Mouse (Mus musculus): ENCODE results near the gene Dact2. TPM values are rescaled to one million over a fixed set of nuclear protein-coding genes. Genes with fewer than 3 reads are reported as not detected.

The Dact2 gene
- polyA plus RNA-seq, 1 experiment from 2014 or later, result 7.8 TPM

- TF ChIP-seq CTCF (IDR thresholded peaks at IDR 0.05; ENCODE audit: low read depth), result no peak
- Histone ChIP-seq H3K4me2 (replicated peaks; ENCODE audit: low read depth) (no peak overlapping the region), H3K9ac (ENCODE audit: low read depth, low read length) (no peak overlapping the region), H3K27ac (ENCODE audit: low read depth, low read length) (no peak overlapping the region), H3K4me3 (ENCODE audit: low read depth, low read length) (no peak overlapping the region), H3K9me3 (ENCODE audit: control insufficient read depth) (no peaks in the 10 kb centered on the region), H3K27me3 (replicated peaks; ENCODE audit: control insufficient read depth, insufficient read depth, low read length) (peaks cover 10% of the 10 kb centered on the region; the same call in 1 of the 2 replicates), H3K4me1 (replicated peaks; ENCODE audit: control insufficient read depth, insufficient read depth, low read length) (0 out of 2 replicates have a peak, but pooled peaks cover 7% of the 10 kb centered on the region), H3K36me3 (ENCODE audit: control insufficient read depth, insufficient read depth) (no peaks in the 10 kb centered on the region)
- WGBS, result 70% methylated on average over 3 of the region's 3 CpGs
- ATAC-seq, result no peak
These were observed 1.1 kb upstream of the Dact2 start for GRCm38 (mm10) chr17:14205236-14205635.

- no peak for TF ChIP-seq CTCF (IDR thresholded peaks at IDR 0.05; ENCODE audit: low read depth)
- peak overlapping the region; percentile 79 for H3K4me2 ChIP-seq (replicated peaks; ENCODE audit: low read depth)
- ATAC-seq, result peak; percentile 75
- peak overlapping the region; percentile 96 for H3K27ac ChIP-seq (ENCODE audit: low read depth, low read length)
- H3K27me3 ChIP-seq (replicated peaks; ENCODE audit: control insufficient read depth, insufficient read depth, low read length), result peaks cover 10% of the 10 kb centered on the region; the same call in 1 of the 2 replicates
- H3K4me1 ChIP-seq (replicated peaks; ENCODE audit: control insufficient read depth, insufficient read depth, low read length), result 0 out of 2 replicates have a peak, but pooled peaks cover 7% of the 10 kb centered on the region
- peak overlapping the region; percentile 88 for H3K9ac ChIP-seq (ENCODE audit: low read depth, low read length)
- H3K4me3 ChIP-seq (ENCODE audit: low read depth, low read length), result peak overlapping the region; percentile 81
- under 1% methylated on average over 96 of the region's 97 CpGs for WGBS
- no peaks in the 10 kb centered on the region for H3K9me3 ChIP-seq (ENCODE audit: control insufficient read depth)
- H3K36me3 ChIP-seq (ENCODE audit: control insufficient read depth, insufficient read depth), result 0 out of 2 replicates have a peak, but pooled peaks cover 1% of the 10 kb centered on the region
These were observed 773 bp downstream of the Dact2 start for GRCm38 (mm10) chr17:14203121-14203941.

- Histone ChIP-seq H3K36me3 (ENCODE audit: control insufficient read depth, insufficient read depth) (peaks cover 10% of the 10 kb centered on the region; the same call in 1 of the 2 replicates), H3K4me3 (ENCODE audit: low read depth, low read length) (peak overlapping the region; percentile 81), H3K9me3 (ENCODE audit: control insufficient read depth) (no peaks in the 10 kb centered on the region), H3K9ac (ENCODE audit: low read depth, low read length) (peak overlapping the region; percentile 88), H3K27ac (ENCODE audit: low read depth, low read length) (peak overlapping the region; percentile 96), H3K27me3 (replicated peaks; ENCODE audit: control insufficient read depth, insufficient read depth, low read length) (peaks cover 10% of the 10 kb centered on the region; the same call in 1 of the 2 replicates), H3K4me2 (replicated peaks; ENCODE audit: low read depth) (peak overlapping the region; percentile 79), H3K4me1 (replicated peaks; ENCODE audit: control insufficient read depth, insufficient read depth, low read length) (0 out of 2 replicates have a peak, but pooled peaks cover 7% of the 10 kb centered on the region)
- 5% methylated on average over 18 of the region's 18 CpGs for WGBS
- peak; percentile 75 for ATAC-seq
- TF ChIP-seq CTCF (IDR thresholded peaks at IDR 0.05; ENCODE audit: low read depth), result no peak
These were observed 1.6 kb downstream of the Dact2 start for GRCm38 (mm10) chr17:14202291-14203030.

DNA sequence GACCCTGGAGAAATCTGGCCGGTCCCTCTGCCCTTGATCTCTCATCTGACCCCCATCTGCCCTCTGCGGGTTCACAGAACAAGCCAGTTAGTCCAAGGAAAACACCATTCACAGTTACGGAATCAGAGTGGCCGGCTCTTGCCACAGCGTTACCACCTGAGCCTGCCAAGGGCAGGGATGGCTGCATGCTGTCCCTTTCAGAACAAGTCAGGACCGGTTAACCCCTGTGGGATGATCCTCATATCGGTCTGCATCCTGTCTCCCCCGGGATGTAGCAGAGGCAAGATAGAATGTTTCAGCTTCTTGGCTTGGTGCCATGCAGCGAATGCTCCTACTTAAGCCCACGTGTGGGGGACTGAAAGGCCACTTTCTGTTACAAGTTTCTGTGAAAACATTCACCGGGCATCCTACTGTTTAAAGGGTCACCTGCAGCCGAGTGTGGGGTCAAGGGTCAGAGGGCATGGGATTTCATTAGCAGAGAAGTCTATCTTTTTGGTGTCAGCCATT is 2.8 kb downstream of the Dact2 start:
- Histone ChIP-seq H3K27ac (ENCODE audit: low read depth, low read length) (no peak overlapping the region), H3K4me1 (replicated peaks; ENCODE audit: control insufficient read depth, insufficient read depth, low read length) (0 out of 2 replicates have a peak, but pooled peaks cover 7% of the 10 kb centered on the region), H3K27me3 (replicated peaks; ENCODE audit: control insufficient read depth, insufficient read depth, low read length) (peaks cover 7% of the 10 kb centered on the region; the same call in 1 of the 2 replicates), H3K9me3 (ENCODE audit: control insufficient read depth) (no peaks in the 10 kb centered on the region), H3K4me2 (replicated peaks; ENCODE audit: low read depth) (peak overlapping the region; percentile 79), H3K36me3 (ENCODE audit: control insufficient read depth, insufficient read depth) (peaks cover 21% of the 10 kb centered on the region; the same call in 1 of the 2 replicates), H3K4me3 (ENCODE audit: low read depth, low read length) (peak overlapping the region; percentile 81; the same call in 1 of the 2 replicates), H3K9ac (ENCODE audit: low read depth, low read length) (no peak overlapping the region; the same call in 1 of the 2 replicates)
- ATAC-seq, result no peak
- no peak for TF ChIP-seq CTCF (IDR thresholded peaks at IDR 0.05; ENCODE audit: low read depth)
- 11% methylated on average over 12 of the region's 12 CpGs for WGBS

DNA sequence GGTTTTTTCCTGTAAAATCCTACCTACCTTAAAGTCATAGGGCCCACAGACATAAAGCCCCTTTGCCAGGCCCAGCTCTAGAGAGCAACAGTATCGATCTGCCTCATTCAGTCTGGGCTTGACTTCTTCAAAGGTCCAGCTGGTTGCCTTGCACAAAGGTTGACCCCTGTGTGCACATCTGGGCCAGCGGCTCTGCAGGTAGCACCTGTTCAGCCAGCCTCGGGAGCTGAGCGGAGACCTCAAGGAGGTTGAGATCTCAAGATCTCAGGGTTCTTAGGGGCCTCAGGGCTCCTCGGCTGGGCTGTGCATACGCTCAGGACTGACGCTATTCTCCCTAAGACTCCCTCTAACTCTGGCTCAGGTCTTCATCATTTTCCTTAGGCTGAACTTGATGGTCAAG is 3.9 kb downstream of the Dact2 start:
- TF ChIP-seq CTCF (IDR thresholded peaks at IDR 0.05; ENCODE audit: low read depth), result no peak
- ATAC-seq, result no peak
- Histone ChIP-seq H3K4me2 (replicated peaks; ENCODE audit: low read depth) (no peak overlapping the region), H3K4me1 (replicated peaks; ENCODE audit: control insufficient read depth, insufficient read depth, low read length) (0 out of 2 replicates have a peak, but pooled peaks cover 7% of the 10 kb centered on the region), H3K9me3 (ENCODE audit: control insufficient read depth) (no peaks in the 10 kb centered on the region), H3K27ac (ENCODE audit: low read depth, low read length) (no peak overlapping the region), H3K4me3 (ENCODE audit: low read depth, low read length) (no peak overlapping the region), H3K36me3 (ENCODE audit: control insufficient read depth, insufficient read depth) (peaks cover 32% of the 10 kb centered on the region; the same call in 1 of the 2 replicates), H3K27me3 (replicated peaks; ENCODE audit: control insufficient read depth, insufficient read depth, low read length) (peaks cover 7% of the 10 kb centered on the region; the same call in 1 of the 2 replicates), H3K9ac (ENCODE audit: low read depth, low read length) (no peak overlapping the region)
- 51% methylated on average over 7 of the region's 7 CpGs for WGBS
